Mouse (Mus musculus): ENCODE data around the gene Magt1. TPM values are rescaled to one million over a fixed set of nuclear protein-coding genes. Genes with fewer than 3 reads are reported as not detected.
"Not testable (repeated sequence)": the region's sequence is repeated elsewhere in the genome, so short reads cannot be mapped to it uniquely, and the experiment has no call there.

Magt1 gene
- polyA plus RNA-seq, 1 experiment from 2014 or later, result 74.3 TPM

DNA sequence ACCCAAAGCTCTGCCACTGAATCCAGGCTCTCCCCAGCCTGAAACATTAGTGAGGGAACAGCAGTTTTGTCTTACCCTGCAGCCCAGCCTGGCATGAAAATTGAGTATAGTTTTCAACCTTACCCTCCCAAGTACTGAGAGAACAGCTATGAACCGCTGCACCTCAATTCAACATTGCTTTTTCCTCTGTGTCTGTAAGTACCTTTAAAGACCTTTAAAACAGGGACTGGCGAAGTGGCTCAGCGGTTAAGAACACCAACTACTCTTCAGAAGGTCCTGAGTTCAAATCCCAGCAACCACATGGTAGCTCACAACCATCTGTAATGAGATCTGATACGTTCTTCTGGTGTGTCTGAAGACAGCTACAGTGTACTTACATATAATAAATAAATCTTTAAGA, 5.8 kb upstream of the Magt1 start:
- 88% methylated on average over 4 of the region's 4 CpGs for WGBS
- H3K4me2 ChIP-seq, result no peak overlapping the region
- no peaks in the 10 kb centered on the region for H3K4me1 ChIP-seq
- H3K27me3 ChIP-seq (replicated peaks), result no peaks in the 10 kb centered on the region
- no peak overlapping the region for H3K27ac ChIP-seq
- H3K9me3 ChIP-seq, result no peaks in the 10 kb centered on the region
- no peaks in the 10 kb centered on the region for H3K36me3 ChIP-seq
- no peak overlapping the region for H3K9ac ChIP-seq
- ATAC-seq (ENCODE audit: insufficient read depth, low FRiP score, low read depth), result no peak
- no peak overlapping the region for H3K4me3 ChIP-seq (replicated peaks)

DNA sequence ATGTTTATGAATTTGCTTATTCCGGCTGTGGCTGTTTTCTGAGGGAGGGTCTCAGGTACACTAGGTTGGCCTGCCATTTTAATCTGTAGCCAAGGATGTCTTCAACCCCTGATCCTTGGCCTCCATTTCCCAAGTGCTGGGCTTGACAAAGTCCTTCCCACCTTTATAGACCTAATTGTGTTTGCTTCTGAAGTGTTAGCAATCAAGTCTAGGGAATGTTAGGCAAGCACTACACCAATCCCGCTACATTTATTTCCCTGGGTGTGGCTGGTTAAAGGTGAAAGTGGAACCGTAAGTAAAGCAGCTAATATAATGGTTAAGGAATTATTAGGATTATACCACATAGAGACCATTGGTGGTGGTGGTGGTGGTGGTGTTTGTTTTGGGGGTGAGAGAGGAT, 5.4 kb upstream of the Magt1 start:
- H3K4me3 ChIP-seq (replicated peaks), result no peak overlapping the region
- H3K4me2 ChIP-seq, result peak overlapping the region; percentile 21; the same call in 1 of the 2 replicates
- H3K27me3 ChIP-seq (replicated peaks), result no peaks in the 10 kb centered on the region
- no peak overlapping the region for H3K27ac ChIP-seq
- H3K9me3 ChIP-seq, result no peaks in the 10 kb centered on the region
- H3K36me3 ChIP-seq, result no peaks in the 10 kb centered on the region
- no peak for ATAC-seq (ENCODE audit: insufficient read depth, low FRiP score, low read depth)
- H3K4me1 ChIP-seq, result no peaks in the 10 kb centered on the region
- WGBS, result 81% methylated on average over 3 of the region's 3 CpGs
- no peak overlapping the region for H3K9ac ChIP-seq

DNA sequence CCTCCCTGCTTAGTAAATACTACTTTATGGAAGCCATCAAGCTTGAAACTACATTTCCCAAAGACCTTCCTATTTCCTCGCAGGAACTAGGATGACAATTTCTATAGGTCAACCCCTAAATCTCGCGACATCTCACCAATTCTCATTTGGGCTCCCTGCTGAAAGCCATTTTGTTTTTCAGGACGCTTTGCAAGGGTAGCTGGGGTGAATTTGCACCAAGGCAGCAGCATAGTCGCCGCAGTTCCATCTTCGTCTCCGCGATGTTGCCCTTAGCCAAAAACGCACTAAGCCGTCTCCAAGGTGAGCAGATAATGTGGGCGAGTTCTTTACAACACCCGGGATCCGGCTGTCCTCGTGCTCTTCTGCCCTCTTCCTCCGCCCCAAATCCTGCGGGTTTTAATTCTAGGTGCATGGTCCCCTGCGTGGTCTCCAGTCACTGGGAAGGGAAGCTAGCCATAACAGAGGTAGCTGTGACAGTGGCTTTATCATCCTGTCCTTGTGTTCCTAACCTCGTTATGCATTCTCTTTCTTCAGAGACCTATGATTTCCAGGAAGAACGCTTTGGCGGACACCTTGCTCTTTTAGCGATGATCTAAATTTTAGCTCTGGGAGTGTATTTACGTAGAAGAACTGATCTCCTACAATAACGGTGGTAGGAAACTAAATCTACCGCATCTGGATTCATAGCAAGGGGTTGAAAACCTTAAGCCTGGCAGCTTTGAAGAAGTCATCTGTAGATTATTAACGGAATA, 4.0 kb upstream of the Magt1 start, which contains the start of gene Cox7b:
TSS of gene Cox7b (plus strand) at position 130 of the 752 bp plus-strand sequence.
- no peaks in the 10 kb centered on the region for H3K9me3 ChIP-seq
- no peaks in the 10 kb centered on the region for H3K27me3 ChIP-seq (replicated peaks)
- H3K9ac ChIP-seq, result peak within 1 kb of the TSS; percentile 49
- H3K27ac ChIP-seq, result peak within 1 kb of the TSS; percentile 84
- H3K36me3 ChIP-seq, result no peaks in the 10 kb centered on the region
- ATAC-seq (ENCODE audit: insufficient read depth, low FRiP score, low read depth), result peak; percentile 40; the same call in 1 of the 2 replicates
- H3K4me3 ChIP-seq (replicated peaks), result peak within 1 kb of the TSS; percentile 59
- WGBS, result 14% methylated on average over 26 of the region's 26 CpGs
- no peaks in the 10 kb centered on the region for H3K4me1 ChIP-seq
- peak within 1 kb of the TSS; percentile 30 for H3K4me2 ChIP-seq

- not testable (repeated sequence) for H3K9me3 ChIP-seq; H3K9ac ChIP-seq; H3K36me3 ChIP-seq; ATAC-seq (ENCODE audit: insufficient read depth, low FRiP score, low read depth); H3K27me3 ChIP-seq (replicated peaks); H3K27ac ChIP-seq; H3K4me1 ChIP-seq; H3K4me3 ChIP-seq (replicated peaks)
- 0 out of 2 replicates have a peak overlapping the region, but pooled peaks have one; percentile 16 for H3K4me2 ChIP-seq
- 69% methylated on average over 2 of the region's 2 CpGs for WGBS
Measured at GRCm38 (mm10) chrX:106014741-106015377, 3.2 kb upstream of the Magt1 start.

GRCm38 (mm10) chrX:106013217-106013616, 1.5 kb upstream of the Magt1 start:
- H3K4me1 ChIP-seq, result no peaks in the 10 kb centered on the region
- H3K4me2 ChIP-seq, result no peak overlapping the region
- no peak for ATAC-seq (ENCODE audit: insufficient read depth, low FRiP score, low read depth)
- H3K36me3 ChIP-seq, result no peaks in the 10 kb centered on the region
- H3K27ac ChIP-seq, result no peak overlapping the region
- WGBS, result 32% methylated on average over 2 of the region's 2 CpGs
- H3K4me3 ChIP-seq (replicated peaks), result no peak overlapping the region
- H3K9ac ChIP-seq, result no peak overlapping the region
- H3K9me3 ChIP-seq, result no peaks in the 10 kb centered on the region
- no peaks in the 10 kb centered on the region for H3K27me3 ChIP-seq (replicated peaks)

- 74% methylated on average over 3 of the region's 3 CpGs for WGBS
- Histone ChIP-seq H3K27me3 (replicated peaks) (no peaks in the 10 kb centered on the region), H3K36me3 (no peaks in the 10 kb centered on the region), H3K4me2 (peak overlapping the region; percentile 50), H3K4me3 (replicated peaks) (peak overlapping the region; percentile 27; the same call in 1 of the 2 replicates), H3K9me3 (no peaks in the 10 kb centered on the region), H3K27ac (peak overlapping the region; percentile 77), H3K4me1 (no peaks in the 10 kb centered on the region), H3K9ac (no peak overlapping the region)
- ATAC-seq (ENCODE audit: insufficient read depth, low FRiP score, low read depth), result no peak
Measured at GRCm38 (mm10) chrX:106012559-106012958, 853 bp upstream of the Magt1 start.

GRCm38 (mm10) chrX:106010762-106011161, 944 bp downstream of the Magt1 start:
- no peak overlapping the region for H3K27ac ChIP-seq
- WGBS, result 17% methylated on average over 3 of the region's 3 CpGs

GRCm38 (mm10) chrX:106001605-106002004, 10.1 kb downstream of the Magt1 start:
- Histone ChIP-seq H3K4me1 (no peaks in the 10 kb centered on the region), H3K36me3 (0 out of 2 replicates have a peak, but pooled peaks cover 2% of the 10 kb centered on the region), H3K9me3 (no peaks in the 10 kb centered on the region), H3K4me2 (no peak overlapping the region), H3K9ac (no peak overlapping the region), H3K27me3 (replicated peaks) (no peaks in the 10 kb centered on the region), H3K27ac (no peak overlapping the region), H3K4me3 (replicated peaks) (no peak overlapping the region)
- ATAC-seq (ENCODE audit: insufficient read depth, low FRiP score, low read depth), result no peak
- 70% methylated on average over 1 of the region's 1 CpGs for WGBS

More at GRCm38 (mm10) chrX:106010762-106011161, 944 bp downstream of the Magt1 start:
- peak overlapping the region; percentile 48; the same call in 1 of the 2 replicates for H3K9ac ChIP-seq
- peak overlapping the region; percentile 39 for H3K4me2 ChIP-seq
- peak overlapping the region; percentile 59 for H3K4me3 ChIP-seq (replicated peaks)
- H3K9me3 ChIP-seq, result no peaks in the 10 kb centered on the region
- H3K4me1 ChIP-seq, result no peaks in the 10 kb centered on the region
- no peaks in the 10 kb centered on the region for H3K36me3 ChIP-seq
- H3K27me3 ChIP-seq (replicated peaks), result no peaks in the 10 kb centered on the region
- no peak for ATAC-seq (ENCODE audit: insufficient read depth, low FRiP score, low read depth)

- H3K27me3 ChIP-seq (replicated peaks); ATAC-seq (ENCODE audit: insufficient read depth, low FRiP score, low read depth): not testable (repeated sequence)
- WGBS, result 73% methylated on average over 14 of the region's 14 CpGs
Measured at GRCm38 (mm10) chrX:105957091-105957490, 54.6 kb downstream of the Magt1 start.

DNA sequence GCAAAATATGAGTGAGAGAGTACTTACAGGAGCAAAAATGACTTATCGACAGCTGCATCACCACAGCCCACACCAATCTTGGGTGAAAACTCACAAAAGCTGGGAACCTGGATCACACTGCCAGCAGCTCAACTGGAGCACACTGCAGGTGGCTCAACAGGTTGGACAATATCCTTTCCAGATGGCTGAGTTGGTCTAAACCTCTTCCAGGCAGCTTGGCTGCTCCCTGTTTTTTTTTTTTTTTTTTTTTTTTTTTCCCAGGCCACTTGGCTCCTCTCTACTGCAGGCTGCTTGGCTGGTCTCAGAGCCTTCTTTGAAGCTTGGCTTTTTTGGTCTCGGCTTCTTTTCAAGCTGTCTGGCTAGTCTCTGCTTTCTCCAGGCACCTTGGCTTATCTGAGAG, 57.7 kb downstream of the Magt1 start:
- no peak overlapping the region for H3K4me2 ChIP-seq
- no peak overlapping the region for H3K27ac ChIP-seq
- no peaks in the 10 kb centered on the region for H3K9me3 ChIP-seq
- 81% methylated on average over 2 of the region's 2 CpGs for WGBS
- ATAC-seq (ENCODE audit: insufficient read depth, low FRiP score, low read depth), result no peak
- H3K27me3 ChIP-seq (replicated peaks), result no peaks in the 10 kb centered on the region
- H3K4me3 ChIP-seq (replicated peaks), result no peak overlapping the region
- no peaks in the 10 kb centered on the region for H3K36me3 ChIP-seq
- H3K4me1 ChIP-seq, result no peaks in the 10 kb centered on the region
- no peak overlapping the region for H3K9ac ChIP-seq

More at GRCm38 (mm10) chrX:105957091-105957490, 54.6 kb downstream of the Magt1 start:
- H3K4me1 ChIP-seq; H3K27ac ChIP-seq; H3K36me3 ChIP-seq; H3K4me3 ChIP-seq (replicated peaks); H3K9me3 ChIP-seq; H3K4me2 ChIP-seq; H3K9ac ChIP-seq: not testable (repeated sequence)

- Histone ChIP-seq H3K9ac (no peak overlapping the region), H3K4me1 (no peaks in the 10 kb centered on the region), H3K36me3 (no peaks in the 10 kb centered on the region), H3K27me3 (replicated peaks) (no peaks in the 10 kb centered on the region), H3K9me3 (no peaks in the 10 kb centered on the region), H3K4me2 (no peak overlapping the region), H3K27ac (no peak overlapping the region), H3K4me3 (replicated peaks) (no peak overlapping the region)
- 33% methylated on average over 1 of the region's 1 CpGs for WGBS
- ATAC-seq (ENCODE audit: insufficient read depth, low FRiP score, low read depth), result no peak
Measured at GRCm38 (mm10) chrX:105946357-105946756, 65.3 kb downstream of the Magt1 start.

GRCm38 (mm10) chrX:105939245-105939644, 72.5 kb downstream of the Magt1 start:
- Histone ChIP-seq H3K4me1 (no peaks in the 10 kb centered on the region), H3K4me3 (replicated peaks) (no peak overlapping the region), H3K27me3 (replicated peaks) (no peaks in the 10 kb centered on the region), H3K9me3 (no peaks in the 10 kb centered on the region), H3K36me3 (no peaks in the 10 kb centered on the region), H3K27ac (no peak overlapping the region), H3K4me2 (no peak overlapping the region), H3K9ac (no peak overlapping the region)
- no peak for ATAC-seq (ENCODE audit: insufficient read depth, low FRiP score, low read depth)
- WGBS, result 87% methylated on average over 7 of the region's 7 CpGs
